Mouse (Mus musculus) thymus, postnatal 36 days (tissue): ENCODE measurements around the gene Pcp4.

ENCODE experiments used
- DNase-seq, 2 experiments: peaks; one replicate each; pipeline ENCODE4 v3.0.0; 2022; ENCODE audit warnings: mixed read lengths in 2 of 2

The Pcp4 gene

GRCm38 (mm10) chr16:96491530-96491929 is 24.1 kb downstream of the Pcp4 start:
- DNase-seq: no peak

- no peak for DNase-seq
Measured at GRCm38 (mm10) chr16:96494079-96494478, 26.7 kb downstream of the Pcp4 start.

GRCm38 (mm10) chr16:96498951-96499350 is 31.5 kb downstream of the Pcp4 start:
- DNase-seq: no peak

- DNase-seq: no peak
Measured at GRCm38 (mm10) chr16:96501241-96501640, 33.8 kb downstream of the Pcp4 start.

GRCm38 (mm10) chr16:96502586-96502985 is 35.2 kb downstream of the Pcp4 start:
- no peak for DNase-seq

GRCm38 (mm10) chr16:96514466-96514865 is 47.1 kb downstream of the Pcp4 start:
- no peak for DNase-seq

- DNase-seq: no peak
Measured at GRCm38 (mm10) chr16:96527476-96527875, 60.1 kb downstream of the Pcp4 start.

- DNase-seq: no peak
Measured at GRCm38 (mm10) chr16:96528471-96528870, 61.1 kb downstream of the Pcp4 start.

GRCm38 (mm10) chr16:96529896-96530568 is 62.6 kb downstream of the Pcp4 start:
- no peak for DNase-seq

GRCm38 (mm10) chr16:96530569-96530898 is 63.1 kb downstream of the Pcp4 start:
- no peak for DNase-seq

- no peak for DNase-seq
Measured at GRCm38 (mm10) chr16:96531029-96531428, 63.6 kb downstream of the Pcp4 start.

- DNase-seq: no peak
Measured at GRCm38 (mm10) chr16:96533710-96534109, 66.3 kb downstream of the Pcp4 start.

GRCm38 (mm10) chr16:96535271-96535670 is 67.9 kb downstream of the Pcp4 start:
- DNase-seq: no peak

GRCm38 (mm10) chr16:96536426-96536825 is 69.0 kb downstream of the Pcp4 start:
- DNase-seq: no peak

- DNase-seq: no peak
Measured at GRCm38 (mm10) chr16:96539091-96539490, 71.7 kb downstream of the Pcp4 start.

GRCm38 (mm10) chr16:96541056-96541455 is 73.7 kb downstream of the Pcp4 start:
- no peak for DNase-seq

- DNase-seq: no peak
Measured at GRCm38 (mm10) chr16:96552680-96553079, 85.3 kb downstream of the Pcp4 start.

- no peak for DNase-seq
Measured at GRCm38 (mm10) chr16:96555412-96555811, 88.0 kb downstream of the Pcp4 start.

- DNase-seq: no peak
Measured at GRCm38 (mm10) chr16:96556621-96557020, 89.2 kb downstream of the Pcp4 start.

GRCm38 (mm10) chr16:96558341-96558740 is 90.9 kb downstream of the Pcp4 start:
- no peak for DNase-seq

- no peak for DNase-seq
Measured at GRCm38 (mm10) chr16:96559796-96560195, 92.4 kb downstream of the Pcp4 start.

GRCm38 (mm10) chr16:96563350-96564257 is 96.2 kb downstream of the Pcp4 start:
- no peak for DNase-seq

- no peak for DNase-seq
Measured at GRCm38 (mm10) chr16:96567428-96567827, 100.0 kb downstream of the Pcp4 start.
